Comparison of ENCODE assay signal across 8 mouse cellular contexts in genomic region chr11:114727826-114728186, GRCm38 (mm10). TPM values are rescaled to one million over a fixed set of nuclear protein-coding genes. Genes with fewer than 3 reads are reported as not detected.
A peak's percentile ranks its signal among the peaks of the same experiment; 100 is the strongest.
DNase-seq lines count a peak whose midpoint lies in the region; ATAC-seq and TF ChIP-seq lines count a peak whose summit lies in the region.

No protein-coding gene starts in this region.

- no peaks in the 10 kb centered on the region for H3K36me3 ChIP-seq in heart, embryonic 13.5 days
- no peaks in the 10 kb centered on the region for H3K36me3 ChIP-seq in CH12.LX (replicated peaks in 1 of 2; ENCODE audit: control insufficient read depth in 1 of 2, insufficient read depth in 1 of 2, low read length in 1 of 2)
- no peaks in the 10 kb centered on the region for H3K36me3 ChIP-seq in forebrain, embryonic 16.5 days (ENCODE audit: control insufficient read depth, insufficient read depth)
- H3K36me3 ChIP-seq in liver, embryonic 13.5 days: no peaks in the 10 kb centered on the region

- peak overlapping the region; percentile 69 for H3K9ac ChIP-seq in heart, embryonic 13.5 days
- no peak overlapping the region for H3K9ac ChIP-seq in CH12.LX (ENCODE audit: insufficient read depth, low read depth)
- peak overlapping the region; percentile 38 for H3K9ac ChIP-seq in forebrain, embryonic 16.5 days (replicated peaks; ENCODE audit: low read depth, low read length)
- no peak overlapping the region for H3K9ac ChIP-seq in liver, embryonic 13.5 days

- peak overlapping the region; percentile 73 for H3K4me2 ChIP-seq in heart, embryonic 13.5 days
- H3K4me2 ChIP-seq in CH12.LX (ENCODE audit: insufficient read depth, low read depth, poor library complexity, severe bottlenecking): peak overlapping the region; percentile 64; the same call in 1 of the 2 replicates
- peak overlapping the region; percentile 59 for H3K4me2 ChIP-seq in forebrain, embryonic 16.5 days (ENCODE audit: low read length)
- H3K4me2 ChIP-seq in liver, embryonic 13.5 days: peak overlapping the region; percentile 54; the same call in 1 of the 2 replicates

- TF ChIP-seq RAD21 in CH12.LX (IDR thresholded peaks at IDR 0.05; ENCODE audit: low read depth, low read length): no peak

- ATAC-seq in heart, embryonic 13.5 days (ENCODE audit: extremely low read depth, insufficient number of reproducible peaks, low FRiP score, low TSS enrichment): no peak
- ATAC-seq in forebrain, embryonic 16.5 days: 0 out of 2 replicates have a peak, but pooled peaks have one; percentile 19
- no peak for ATAC-seq in liver, embryonic 13.5 days (ENCODE audit: low read depth)

- H3K4me3 ChIP-seq in heart, embryonic 13.5 days: peak overlapping the region; percentile 49
- no peak overlapping the region for H3K4me3 ChIP-seq in CH12.LX (replicated peaks in 1 of 3; ENCODE audit: low read depth in 2 of 3, low read length in 2 of 3, poor library complexity in 1 of 3)
- H3K4me3 ChIP-seq in forebrain, embryonic 16.5 days (replicated peaks; ENCODE audit: low read length): peak overlapping the region; percentile 31
- H3K4me3 ChIP-seq in liver, embryonic 13.5 days (replicated peaks): no peak overlapping the region

- WGBS in heart, embryonic 13.5 days: 28% methylated on average over 5 of the region's 5 CpGs
- WGBS in forebrain, embryonic 16.5 days: 29% methylated on average over 5 of the region's 5 CpGs
- WGBS in liver, embryonic 13.5 days (ENCODE audit: insufficient replicate concordance): 36% methylated on average over 5 of the region's 5 CpGs

- dilution Hi-C loops in CH12.LX (cut with MboI; ENCODE audit: extremely low pct_ligation_motif_present, extremely low pct_unique_long_range_greater_than_20kb, low sequenced_read_pairs): no loop called here

- no peak for DNase-seq in heart, postnatal 36 days
- no peak for DNase-seq in CH12.LX (ENCODE audit: extremely low read depth)
- no peak for DNase-seq in liver, embryonic 13.5 days
- DNase-seq in urinary bladder, postnatal 4 days (ENCODE audit: low spot score in 2 of 2): no peak
- DNase-seq in right cerebral cortex, adult 18-20 months: no peak
- no peak for DNase-seq in cerebellum, adult 9-11 months

- no peaks in the 10 kb centered on the region for H3K9me3 ChIP-seq in heart, embryonic 13.5 days
- H3K9me3 ChIP-seq in CH12.LX (replicated peaks; ENCODE audit: low read length): peaks cover 8% of the 10 kb centered on the region
- no peaks in the 10 kb centered on the region for H3K9me3 ChIP-seq in forebrain, embryonic 16.5 days (ENCODE audit: control insufficient read depth, low read length)
- H3K9me3 ChIP-seq in liver, embryonic 13.5 days (replicated peaks): no peaks in the 10 kb centered on the region

- H3K27ac ChIP-seq in heart, embryonic 13.5 days (replicated peaks): no peak overlapping the region
- H3K27ac ChIP-seq in CH12.LX (ENCODE audit: insufficient read depth, low read depth): no peak overlapping the region
- H3K27ac ChIP-seq in forebrain, embryonic 16.5 days (ENCODE audit: low read length): no peak overlapping the region
- no peak overlapping the region for H3K27ac ChIP-seq in liver, embryonic 13.5 days

- H3K79me2 ChIP-seq in CH12.LX (replicated peaks; ENCODE audit: control insufficient read depth, extremely low read depth, insufficient read depth, poor library complexity, severe bottlenecking): no peaks in the 10 kb centered on the region

- H3K27me3 ChIP-seq in heart, embryonic 13.5 days (replicated peaks): 0 out of 2 replicates have a peak, but pooled peaks cover 4% of the 10 kb centered on the region
- peaks cover 23% of the 10 kb centered on the region for H3K27me3 ChIP-seq in CH12.LX (replicated peaks)
- H3K27me3 ChIP-seq in forebrain, embryonic 16.5 days (replicated peaks; ENCODE audit: control insufficient read depth, insufficient read depth, low read length): no peaks in the 10 kb centered on the region
- H3K27me3 ChIP-seq in liver, embryonic 13.5 days: peaks cover 20% of the 10 kb centered on the region

- TF ChIP-seq POLR2A in CH12.LX (IDR thresholded peaks at IDR 0.05; ENCODE audit: low read depth, low read length): no peak

- intact Hi-C loops in heart, postnatal 36 days (cut with DNase I): loop anchor here (2.0 kb wide), 1 partner anchor 53 kb away; the partner anchor contains the start of gene Ttyh2

- peaks cover 29% of the 10 kb centered on the region for H3K4me1 ChIP-seq in heart, embryonic 13.5 days
- H3K4me1 ChIP-seq in CH12.LX (ENCODE audit: control insufficient read depth in 1 of 2, insufficient read depth in 2 of 2): peaks cover 11 to 14% of the 10 kb centered on the region in 2 experiments
- peaks cover 9% of the 10 kb centered on the region for H3K4me1 ChIP-seq in forebrain, embryonic 16.5 days (replicated peaks; ENCODE audit: control insufficient read depth, insufficient read depth, low read length)
- H3K4me1 ChIP-seq in liver, embryonic 13.5 days (replicated peaks): peaks cover 16% of the 10 kb centered on the region

- no peak for TF ChIP-seq CTCF in CH12.LX (conservative IDR thresholded peaks at IDR 0.05 in 1 of 2, IDR thresholded peaks at IDR 0.05 in 1 of 2; ENCODE audit: low read depth in 2 of 2, low read length in 2 of 2)

- no peak for TF ChIP-seq EP300 in CH12.LX (IDR thresholded peaks at IDR 0.05; ENCODE audit: low read length)

- in situ Hi-C loops in CH12.LX (cut with MboI; ENCODE audit: low pct_ligation_motif_present, low pct_unique_long_range_greater_than_20kb, low sequenced_read_pairs): no loop called here

TF ChIP-seq in CH12.LX, 34 proteins besides CTCF, POLR2A, EP300 and RAD21:
- TF ChIP-seq BHLHE40 (IDR thresholded peaks at IDR 0.05; ENCODE audit: low read depth, low read length): no peak
- TF ChIP-seq PAX5 (IDR thresholded peaks at IDR 0.05; ENCODE audit: low read length): no peak

RNA-seq across cellular contexts. Expression of gene Dnaic2, which starts 0.6 kb away (rescaled TPM):
- 0.13 and 0.36 TPM in 2 replicates for polyA plus RNA-seq in heart, embryonic 13.5 days (2015; fragmentation: Nextera tagmentation; extraction: Ambion mirVana)
- total RNA-seq in heart, postnatal 36 days (2021): under 1 TPM; 0.08 to 0.17 TPM
- 0.17 and 0.59 TPM in 2 replicates for total RNA-seq in CH12.LX (2012; rRNA removed)
- total RNA-seq in CH12.LX (2014; rRNA removed): 0.93 and 1.2 TPM in 2 replicates
- polyA plus RNA-seq in CH12.LX (2012; ENCODE audit: insufficient read length, low read depth): 0.45 and 0.83 TPM in 2 replicates
- polyA plus RNA-seq in forebrain, embryonic 16.5 days (2015; fragmentation: Nextera tagmentation; extraction: Ambion mirVana): 1.5 and 2.0 TPM in 2 replicates
- 0.06 TPM in 1 of 2 replicates, not detected in the other for polyA plus RNA-seq in liver, embryonic 13.5 days (2015; fragmentation: Nextera tagmentation; extraction: Ambion mirVana)

RNA-seq across cellular contexts. Expression of gene Kif19a, which starts 37.4 kb away (rescaled TPM):
- 0.17 TPM in 1 of 2 replicates, not detected in the other for polyA plus RNA-seq in heart, embryonic 13.5 days (2015; fragmentation: Nextera tagmentation; extraction: Ambion mirVana)
- under 1 TPM in 1 of 2 experiments, not detected in 1; 0.35 TPM for total RNA-seq in heart, postnatal 36 days (2021)
- total RNA-seq in CH12.LX (2012; rRNA removed) (5.8 and 8.2 TPM in 2 replicates), CH12.LX (2014; rRNA removed) (0.66 and 1.9 TPM in 2 replicates)
- 0.68 and 1.4 TPM in 2 replicates for polyA plus RNA-seq in CH12.LX (2012; ENCODE audit: insufficient read length, low read depth)
- 0.26 and 0.66 TPM in 2 replicates for polyA plus RNA-seq in forebrain, embryonic 16.5 days (2015; fragmentation: Nextera tagmentation; extraction: Ambion mirVana)
- 0.07 and 0.12 TPM in 2 replicates for polyA plus RNA-seq in liver, embryonic 13.5 days (2015; fragmentation: Nextera tagmentation; extraction: Ambion mirVana)

RNA-seq across cellular contexts. Expression of gene Ttyh2, which starts 52.6 kb away (rescaled TPM):
- polyA plus RNA-seq in heart, embryonic 13.5 days (2015; fragmentation: Nextera tagmentation; extraction: Ambion mirVana): 7.5 and 7.7 TPM in 2 replicates
- 1 to 10 TPM; 4.2 to 5.3 TPM for total RNA-seq in heart, postnatal 36 days (2021)
- total RNA-seq in CH12.LX (2012; rRNA removed) (1.4 TPM in 2 replicates), CH12.LX (2014; rRNA removed) (0.82 and 1.2 TPM in 2 replicates)
- 2.4 TPM in 2 replicates for polyA plus RNA-seq in CH12.LX (2012; ENCODE audit: insufficient read length, low read depth)
- polyA plus RNA-seq in forebrain, embryonic 16.5 days (2015; fragmentation: Nextera tagmentation; extraction: Ambion mirVana): 25.1 and 27.5 TPM in 2 replicates
- polyA plus RNA-seq in liver, embryonic 13.5 days (2015; fragmentation: Nextera tagmentation; extraction: Ambion mirVana): 5.9 and 7.1 TPM in 2 replicates

RNA-seq across cellular contexts. Expression of gene Rpl38, which starts 59.5 kb away (rescaled TPM):
- polyA plus RNA-seq in heart, embryonic 13.5 days (2015; fragmentation: Nextera tagmentation; extraction: Ambion mirVana): 754 and 817 TPM in 2 replicates
- 100 to 1,000 TPM; 567 to 618 TPM for total RNA-seq in heart, postnatal 36 days (2021)
- 5,484 and 5,556 TPM in 2 replicates for total RNA-seq in CH12.LX (2012; rRNA removed)
- 3,381 and 4,204 TPM in 2 replicates for total RNA-seq in CH12.LX (2014; rRNA removed)
- 1,021 and 1,435 TPM in 2 replicates for polyA plus RNA-seq in CH12.LX (2012; ENCODE audit: insufficient read length, low read depth)
- 637 and 697 TPM in 2 replicates for polyA plus RNA-seq in forebrain, embryonic 16.5 days (2015; fragmentation: Nextera tagmentation; extraction: Ambion mirVana)
- 1,120 and 1,164 TPM in 2 replicates for polyA plus RNA-seq in liver, embryonic 13.5 days (2015; fragmentation: Nextera tagmentation; extraction: Ambion mirVana)

Comparison
In these comparisons a context has a peak if more than half of its experiments do, and no peak if none do; other contexts are left out.
1. H3K4me3 ChIP-seq: peak in heart, embryonic 13.5 days (single experiment) and forebrain, embryonic 16.5 days (single experiment); none in CH12.LX (0 of 3) and liver, embryonic 13.5 days (single experiment).
2. H3K9ac ChIP-seq: peak in heart, embryonic 13.5 days (single experiment) and forebrain, embryonic 16.5 days (single experiment); none in CH12.LX (single experiment) and liver, embryonic 13.5 days (single experiment).
3. Peak in every context shown above with its lines, with median percentiles within 50 percentile points of each other: H3K4me2 ChIP-seq.